Mouse (Mus musculus) megakaryocyte-erythroid progenitor cell, adult 5-6 weeks (primary cell): ENCODE results near the gene Capn11. TPM values are rescaled to one million over a fixed set of nuclear protein-coding genes. Genes with fewer than 3 reads are reported as not detected.

Experiments used
- ATAC-seq: replicated peaks from 2 replicates; pipeline ENCODE4 v1.8.0; 2016; ENCODE audit warnings: mild to moderate bottlenecking, inconsistent platforms; ENCODE audit not compliant: severe bottlenecking, poor library complexity, low FRiP score, low TSS enrichment
- total RNA-seq, 2 experiments: library from RNA; stranded (forward) in 1 of 2; stranded (reverse) in 1 of 2; fragments of 200-1000, 215-1000 nt in 1 of 2; fragments of >200 nt in 1 of 2; fragmentation: Nextera tagmentation in 1 of 2; gene quantifications; 2 replicates each; pipeline ENCODE4 v1.2.3; 2014 to 2017

Gene Capn11
- total RNA-seq, 2 experiments from 2014 or later = 0.98 TPM; not detected in 1

DNA sequence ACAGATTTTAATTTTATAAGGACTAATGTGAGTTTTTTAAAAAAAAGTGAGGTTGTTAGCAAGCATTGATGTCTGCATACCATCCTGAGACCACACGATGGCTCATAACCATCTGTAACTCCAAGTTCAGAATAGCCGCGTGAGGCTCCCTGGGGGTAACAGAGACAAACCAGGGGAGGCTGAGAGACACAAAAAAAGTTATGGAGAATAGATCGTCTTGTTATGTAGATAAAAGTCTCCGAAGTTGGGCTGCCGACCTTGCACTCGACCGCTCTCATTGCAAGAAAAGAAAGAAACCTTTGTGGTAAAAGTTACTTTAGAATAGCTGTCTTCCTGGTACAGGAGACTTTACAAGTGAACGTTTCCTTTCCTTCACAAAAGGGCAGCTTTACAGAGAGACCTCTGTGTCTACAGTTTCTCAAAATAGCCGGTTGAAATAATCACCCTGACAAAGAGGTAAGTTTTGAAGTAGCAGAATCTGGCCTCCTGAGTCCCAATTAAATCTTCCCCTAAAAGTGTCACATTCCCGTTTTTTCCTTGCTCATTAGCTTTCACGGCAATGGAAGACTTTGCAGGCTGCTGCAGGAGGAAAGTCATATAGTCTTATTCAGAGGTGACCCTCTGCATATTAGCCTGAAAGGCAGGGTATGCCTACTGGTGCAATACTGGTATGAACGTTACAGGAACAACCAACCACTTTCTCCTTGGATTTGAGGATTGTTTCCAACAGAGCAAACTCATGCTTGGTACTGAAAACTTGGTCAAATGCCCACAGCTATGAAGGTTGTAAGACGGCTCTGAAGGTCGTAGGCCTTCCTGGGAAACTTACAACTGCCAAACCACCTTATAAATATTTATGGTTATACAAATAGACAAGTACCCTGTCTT is 51.9 kb downstream of the Capn11 start:
- ATAC-seq = no peak

DNA sequence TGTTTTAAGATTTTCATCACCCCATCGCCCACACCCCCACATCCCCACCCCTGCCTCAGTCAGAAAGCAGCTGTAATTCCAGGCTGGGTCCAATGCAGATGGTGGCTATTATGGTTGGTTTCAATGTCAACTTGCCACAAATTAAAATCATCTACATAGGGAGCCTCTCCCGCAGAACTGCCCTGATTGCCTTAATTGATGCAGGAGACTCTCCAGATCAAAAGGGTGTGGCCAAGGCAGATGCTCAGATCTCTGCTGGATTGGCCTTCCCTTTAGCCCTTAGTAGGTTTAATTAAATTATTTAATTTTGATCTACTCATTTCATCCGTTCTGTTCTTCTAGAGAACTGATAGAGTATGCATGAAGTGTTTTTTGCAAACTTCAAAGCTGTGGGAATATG is 56.1 kb downstream of the Capn11 start:
- no peak for ATAC-seq

DNA sequence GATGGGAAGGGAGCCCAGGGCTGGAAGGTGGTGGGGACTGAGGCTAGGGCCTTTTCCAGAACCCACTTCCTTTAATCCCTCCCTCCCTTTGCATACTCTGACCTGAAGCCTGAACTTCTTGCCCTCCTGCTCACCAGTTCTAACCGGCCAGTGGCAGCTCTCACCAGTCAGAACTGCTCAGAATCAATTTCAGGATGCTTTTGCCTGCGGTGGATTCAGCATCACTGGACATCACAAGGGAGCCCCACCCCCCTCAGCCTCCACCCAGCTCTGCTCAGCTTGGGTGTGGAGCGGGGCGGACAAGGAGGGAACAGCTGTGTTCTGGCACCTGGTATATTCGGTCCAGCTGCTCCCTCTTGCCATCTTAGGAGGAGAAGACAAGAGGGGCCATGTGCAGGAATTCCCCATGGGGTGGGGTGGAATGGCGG is 57.2 kb downstream of the Capn11 start, which contains the start of gene Mymx:
Mymx (minus strand) TSS at position 226 of the 428 bp plus-strand sequence.
- no peak for ATAC-seq

- no peak for ATAC-seq
Measured at GRCm38 (mm10) chr17:45601325-45601724, 57.8 kb downstream of the Capn11 start.

GRCm38 (mm10) chr17:45600267-45600666 is 58.9 kb downstream of the Capn11 start:
- ATAC-seq = no peak

- ATAC-seq = no peak
Measured at GRCm38 (mm10) chr17:45599446-45600242, 59.5 kb downstream of the Capn11 start, which contains the start of gene Slc29a1. Gene Slc29a1, minus strand, starts transcription at chr17:45599606.

DNA sequence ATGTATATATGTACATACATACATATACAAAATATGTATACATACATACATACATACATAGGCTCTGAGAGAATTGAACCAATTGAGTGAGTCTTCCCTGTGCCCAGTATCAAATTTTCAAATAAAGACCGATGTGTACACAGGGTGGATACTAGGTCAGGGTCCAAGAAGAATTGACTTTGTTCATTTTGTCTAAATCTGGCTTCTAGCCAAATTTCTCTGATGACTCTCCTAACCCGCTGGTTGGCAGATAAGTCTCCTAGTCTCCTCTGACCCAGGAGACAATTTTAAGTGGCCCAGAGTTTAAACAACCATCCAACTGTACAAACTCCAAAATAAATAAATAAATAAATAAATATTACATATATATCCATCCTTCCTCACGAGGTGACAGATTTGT is 60.2 kb downstream of the Capn11 start:
- ATAC-seq = no peak

GRCm38 (mm10) chr17:45598376-45598775 is 60.7 kb downstream of the Capn11 start:
- ATAC-seq = no peak

GRCm38 (mm10) chr17:45597787-45598186 is 61.3 kb downstream of the Capn11 start:
- no peak for ATAC-seq

GRCm38 (mm10) chr17:45596631-45597396 is 62.3 kb downstream of the Capn11 start:
- peak; percentile 69 for ATAC-seq

DNA sequence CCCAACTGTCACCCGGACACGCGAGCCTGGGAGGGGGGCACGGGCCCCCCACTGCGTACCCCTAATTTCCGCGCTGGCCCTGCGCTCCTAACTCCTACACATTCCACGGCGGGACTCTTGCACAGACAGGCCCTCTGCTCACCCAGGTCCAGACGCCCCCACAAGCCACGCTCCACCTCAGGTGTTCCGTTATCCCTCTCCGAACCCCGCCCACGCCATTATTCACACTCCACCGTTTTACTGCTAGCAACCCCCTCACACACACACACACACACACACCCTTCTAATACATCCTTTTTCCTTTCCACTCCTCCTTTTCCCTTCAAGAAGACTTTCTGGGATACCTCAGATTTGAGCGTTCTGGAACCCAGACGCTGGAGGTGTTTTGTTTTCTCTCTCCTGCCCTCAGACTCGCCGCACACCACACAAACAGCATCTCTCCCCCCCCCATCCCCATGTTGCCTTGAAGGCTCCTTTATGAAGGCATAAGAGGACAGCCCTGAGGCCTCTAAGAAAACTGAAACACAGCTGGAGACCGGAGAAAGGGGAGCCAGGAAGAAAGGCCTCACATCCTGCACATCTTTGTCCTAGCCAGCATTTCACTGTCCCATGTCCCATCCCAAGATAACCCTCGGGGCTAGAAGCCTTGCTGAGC is 63.3 kb downstream of the Capn11 start:
- ATAC-seq = no peak

DNA sequence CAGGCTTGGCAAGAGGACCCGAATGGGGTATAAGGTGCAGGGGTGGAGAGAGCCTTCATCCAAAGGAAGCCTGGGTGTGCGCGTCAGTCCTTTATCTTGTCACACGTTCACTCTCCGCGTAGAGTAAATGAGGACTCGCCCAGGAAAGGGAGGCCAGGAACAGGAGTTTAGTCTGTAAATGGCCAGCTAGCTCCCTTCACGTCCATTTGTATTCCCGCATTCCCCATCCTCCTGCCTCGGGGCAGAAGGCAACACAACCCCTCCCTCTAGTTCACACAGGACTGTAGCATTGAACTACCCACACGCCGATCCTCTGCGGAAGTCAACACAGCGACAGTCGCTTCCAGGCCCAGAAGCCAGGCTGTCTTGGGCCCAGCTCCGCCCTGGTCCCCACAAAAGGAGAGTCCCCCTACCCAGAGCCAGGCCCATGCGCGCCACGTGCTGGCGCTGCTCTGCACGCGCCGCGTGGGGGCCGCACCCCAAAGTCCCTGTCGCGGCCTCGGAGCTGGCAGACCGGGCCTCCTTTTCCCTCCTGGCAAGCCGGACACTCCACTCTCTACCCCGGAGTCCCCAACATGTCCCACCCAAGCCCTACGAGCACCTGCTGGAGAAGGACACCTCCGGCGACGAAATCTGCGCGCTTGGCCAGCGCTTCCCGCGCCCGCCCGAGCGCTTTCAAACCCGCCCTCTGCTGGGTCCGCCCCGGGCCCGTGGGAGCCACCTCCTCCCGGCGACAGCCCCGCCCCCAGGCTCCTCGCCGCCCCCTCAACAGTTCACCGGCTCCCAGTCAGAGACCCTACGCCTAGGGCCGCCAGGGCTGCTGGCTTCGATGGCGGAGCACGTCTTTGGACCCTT is 64.0 kb downstream of the Capn11 start:
- peak; percentile 27 for ATAC-seq

GRCm38 (mm10) chr17:45594195-45594594 is 64.9 kb downstream of the Capn11 start:
- no peak for ATAC-seq

- peak; percentile 60 for ATAC-seq
Measured at GRCm38 (mm10) chr17:45593479-45593878, 65.6 kb downstream of the Capn11 start.

- peak; percentile 49 for ATAC-seq
Measured at GRCm38 (mm10) chr17:45592606-45593431, 66.3 kb downstream of the Capn11 start.

DNA sequence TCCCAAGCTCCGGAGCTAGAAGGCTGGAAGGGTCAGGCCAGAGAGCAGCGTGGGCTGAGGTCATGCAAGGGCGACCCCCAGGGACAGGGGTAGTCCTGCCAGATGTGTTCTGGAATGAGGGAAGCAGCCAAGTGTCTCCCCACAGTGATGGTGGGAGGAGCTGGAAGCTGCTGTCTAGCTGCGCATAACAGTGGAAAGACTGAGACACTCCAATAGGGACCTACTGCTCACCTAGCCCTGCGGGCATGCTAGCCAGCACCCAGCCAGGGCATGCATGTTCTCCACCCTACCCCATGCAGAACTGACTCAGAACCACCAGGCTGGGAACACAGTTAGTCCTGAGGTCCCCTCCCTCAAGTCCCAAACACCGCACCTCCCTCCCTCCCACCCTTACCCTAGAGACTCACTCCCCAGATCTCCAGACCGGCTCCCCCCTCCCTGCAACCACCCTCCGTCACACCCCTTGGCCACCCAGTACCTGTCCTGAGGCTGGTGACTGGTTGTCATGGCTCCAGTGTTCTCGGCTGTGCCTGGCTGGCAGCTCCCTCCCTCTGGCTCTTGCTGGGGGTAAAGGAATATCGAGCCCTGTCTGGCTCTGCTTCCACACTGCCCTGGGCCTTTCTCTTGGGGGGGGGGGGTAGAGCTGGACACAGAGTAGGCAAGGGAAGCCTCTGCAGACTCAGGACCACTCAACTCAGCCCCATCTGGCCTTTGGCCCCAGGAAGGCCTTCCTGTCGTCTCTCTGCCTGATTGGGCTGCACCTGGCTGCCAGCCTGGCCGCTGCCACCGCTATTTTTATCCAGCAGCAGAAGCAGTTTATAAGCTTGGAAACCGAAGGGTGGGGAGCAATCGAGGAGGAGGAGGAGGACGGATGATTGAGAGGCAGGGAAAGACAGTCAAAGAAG is 67.2 kb downstream of the Capn11 start:
- ATAC-seq = no peak
